Mouse (Mus musculus) heart, embryonic 10.5 days (tissue): ENCODE data around the gene Rad51c. TPM values are rescaled to one million over a fixed set of nuclear protein-coding genes. Genes with fewer than 3 reads are reported as not detected.
"Not testable (repeated sequence)": the region's sequence is repeated elsewhere in the genome, so short reads cannot be mapped to it uniquely, and the experiment has no call there.

Experiments used
- DNase-seq: peaks from one replicate; pipeline ENCODE4 v3.0.0-alpha.2; 2017; ENCODE audit warnings: low spot score
- H3K27ac ChIP-seq: fragments of 300-500 bp; sonication (generic); 2 replicates; pipeline ENCODE4 v1.5.1; 2016; ENCODE audit warnings: mild to moderate bottlenecking
- H3K27me3 ChIP-seq: fragments of 300-500 bp; sonication (generic); 2 replicates; pipeline ENCODE4 v1.6.1; 2016; ENCODE audit warnings: mild to moderate bottlenecking; ENCODE audit not compliant: poor library complexity, insufficient read depth, severe bottlenecking
- H3K36me3 ChIP-seq: fragments of 300-500 bp; sonication (generic); 2 replicates; pipeline ENCODE4 v1.6.1; 2016; ENCODE audit warnings: mild to moderate bottlenecking, moderate library complexity
- H3K4me1 ChIP-seq: fragments of 300-500 bp; sonication (generic); 2 replicates; pipeline ENCODE4 v1.6.1; 2016; ENCODE audit warnings: mild to moderate bottlenecking
- H3K4me3 ChIP-seq: fragments of 300-500 bp; sonication (generic); 2 replicates; pipeline ENCODE4 v1.5.1; 2016; ENCODE audit warnings: mild to moderate bottlenecking, moderate library complexity
- H3K9me3 ChIP-seq: fragments of 300-500 bp; sonication (generic); 2 replicates; pipeline ENCODE4 v1.6.1; 2016; ENCODE audit warnings: mild to moderate bottlenecking, moderate library complexity
- WGBS: fragments of 180-500 bp; shearing (Covaris S2); methylation state at CpG from one replicate; pipeline ENCODE4 v1.1.7; 2016; 5-methylcytosine and 5-hydroxymethylcytosine counted together
- polyA plus RNA-seq: library from polyadenylated mRNA; unstranded; fragments of >200 nt; fragmentation: Nextera tagmentation; extraction: Ambion mirVana; gene quantifications from 2 replicates; pipeline ENCODE4 v1.2.1, GENCODE M21; 2016

Gene Rad51c
- 11.2 and 12.1 TPM in 2 replicates for polyA plus RNA-seq

- peaks cover 8% of the 10 kb centered on the region; the same call in 1 of the 2 replicates for H3K36me3 ChIP-seq
- H3K9me3 ChIP-seq = no peaks in the 10 kb centered on the region
- 73% methylated on average over 27 of the region's 27 CpGs for WGBS
- H3K27me3 ChIP-seq = no peaks in the 10 kb centered on the region
- peak within 1 kb of the TSS; percentile 77 for H3K4me3 ChIP-seq
- peak within 1 kb of the TSS; percentile 97 for H3K27ac ChIP-seq
- H3K4me1 ChIP-seq = peaks cover 5% of the 10 kb centered on the region
- peak; percentile 75 for DNase-seq
Measured at GRCm38 (mm10) chr11:87404876-87405275, at the start of gene Rad51c, which contains the start of gene Tex14. Gene Rad51c (minus strand): TSS chr11:87404954. Gene Tex14 (plus strand): TSS chr11:87405065.

GRCm38 (mm10) chr11:87454035-87454690 is 49.4 kb upstream of the Rad51c start:
- no peaks in the 10 kb centered on the region for H3K9me3 ChIP-seq
- peak; percentile 3 for DNase-seq
- H3K4me1 ChIP-seq = peaks cover 11% of the 10 kb centered on the region
- WGBS = 84% methylated on average over 2 of the region's 2 CpGs
- H3K27me3 ChIP-seq = no peaks in the 10 kb centered on the region
- no peak overlapping the region for H3K27ac ChIP-seq
- no peak overlapping the region for H3K4me3 ChIP-seq
- H3K36me3 ChIP-seq = no peaks in the 10 kb centered on the region

GRCm38 (mm10) chr11:87453216-87454034 is 48.7 kb upstream of the Rad51c start:
- 16% methylated on average over 13 of the region's 13 CpGs for WGBS
- peak; percentile 73 for DNase-seq
- H3K9me3 ChIP-seq = no peaks in the 10 kb centered on the region
- H3K4me3 ChIP-seq = no peak overlapping the region
- H3K27ac ChIP-seq = peak overlapping the region; percentile 48; the same call in 1 of the 2 replicates
- no peaks in the 10 kb centered on the region for H3K36me3 ChIP-seq
- H3K4me1 ChIP-seq = peaks cover 11% of the 10 kb centered on the region
- no peaks in the 10 kb centered on the region for H3K27me3 ChIP-seq

GRCm38 (mm10) chr11:87452779-87453178 is 48.0 kb upstream of the Rad51c start:
- H3K27ac ChIP-seq = 0 out of 2 replicates have a peak overlapping the region, but pooled peaks have one; percentile 48
- H3K36me3 ChIP-seq, H3K9me3 ChIP-seq, DNase-seq, H3K27me3 ChIP-seq, H3K4me3 ChIP-seq: not testable (repeated sequence)
- 74% methylated on average over 8 of the region's 8 CpGs for WGBS
- peaks cover 11% of the 10 kb centered on the region for H3K4me1 ChIP-seq

- peak; percentile 74 for DNase-seq
- H3K36me3 ChIP-seq, H3K27ac ChIP-seq, H3K9me3 ChIP-seq, H3K27me3 ChIP-seq, H3K4me3 ChIP-seq: not testable (repeated sequence)
- peaks cover 15% of the 10 kb centered on the region for H3K4me1 ChIP-seq
- WGBS = 51% methylated on average over 5 of the region's 5 CpGs
Measured at GRCm38 (mm10) chr11:87449847-87450246, 45.1 kb upstream of the Rad51c start.

GRCm38 (mm10) chr11:87449200-87449547 is 44.4 kb upstream of the Rad51c start:
- 15% methylated on average over 3 of the region's 3 CpGs for WGBS
- no peak for DNase-seq
- Histone ChIP-seq H3K4me3 (no peak overlapping the region), H3K36me3 (no peaks in the 10 kb centered on the region), H3K27me3 (no peaks in the 10 kb centered on the region), H3K9me3 (no peaks in the 10 kb centered on the region), H3K27ac (no peak overlapping the region), H3K4me1 (peaks cover 19% of the 10 kb centered on the region)

- Histone ChIP-seq H3K27ac (peak overlapping the region; percentile 79; the same call in 1 of the 2 replicates), H3K4me1 (peaks cover 15% of the 10 kb centered on the region)
- H3K36me3 ChIP-seq, H3K4me3 ChIP-seq, H3K9me3 ChIP-seq, H3K27me3 ChIP-seq: not testable (repeated sequence)
- DNase-seq = peak; percentile 92
- 0% methylated on average over 6 of the region's 32 CpGs for WGBS
Measured at GRCm38 (mm10) chr11:87448476-87449199, 43.9 kb upstream of the Rad51c start.

- peak; percentile 91 for DNase-seq
- peak overlapping the region; percentile 54 for H3K4me3 ChIP-seq
- H3K4me1 ChIP-seq, H3K36me3 ChIP-seq, H3K27me3 ChIP-seq, H3K9me3 ChIP-seq: not testable (repeated sequence)
- peak overlapping the region; percentile 79 for H3K27ac ChIP-seq
- under 1% methylated on average over 33 of the region's 34 CpGs for WGBS
Measured at GRCm38 (mm10) chr11:87448081-87448475, 43.3 kb upstream of the Rad51c start.

- no peaks in the 10 kb centered on the region for H3K36me3 ChIP-seq
- H3K27me3 ChIP-seq = no peaks in the 10 kb centered on the region
- peaks cover 8% of the 10 kb centered on the region; the same call in 1 of the 2 replicates for H3K4me1 ChIP-seq
- H3K27ac ChIP-seq = peak overlapping the region; percentile 79; the same call in 1 of the 2 replicates
- DNase-seq = peak; percentile 67
- H3K4me3 ChIP-seq = no peak overlapping the region
- no peaks in the 10 kb centered on the region for H3K9me3 ChIP-seq
Measured at GRCm38 (mm10) chr11:87447429-87447828, 42.7 kb upstream of the Rad51c start.

- Histone ChIP-seq H3K4me1 (peaks cover 8% of the 10 kb centered on the region; the same call in 1 of the 2 replicates), H3K27me3 (0 out of 2 replicates have a peak, but pooled peaks cover 11% of the 10 kb centered on the region), H3K27ac (no peak overlapping the region), H3K9me3 (no peaks in the 10 kb centered on the region), H3K4me3 (no peak overlapping the region), H3K36me3 (no peaks in the 10 kb centered on the region)
- no peak for DNase-seq
- WGBS = 92% methylated on average over 3 of the region's 3 CpGs
Measured at GRCm38 (mm10) chr11:87446159-87446558, 41.4 kb upstream of the Rad51c start.

GRCm38 (mm10) chr11:87445593-87445992 is 40.8 kb upstream of the Rad51c start:
- H3K36me3 ChIP-seq, DNase-seq, H3K4me3 ChIP-seq, H3K4me1 ChIP-seq, H3K9me3 ChIP-seq, H3K27ac ChIP-seq: not testable (repeated sequence)
- 56% methylated on average over 4 of the region's 4 CpGs for WGBS
- H3K27me3 ChIP-seq = 0 out of 2 replicates have a peak, but pooled peaks cover 14% of the 10 kb centered on the region

- no peak overlapping the region for H3K27ac ChIP-seq
- DNase-seq = no peak
- 0 out of 2 replicates have a peak, but pooled peaks cover 14% of the 10 kb centered on the region for H3K27me3 ChIP-seq
- 0 out of 2 replicates have a peak overlapping the region, but pooled peaks have one; percentile 15 for H3K4me3 ChIP-seq
- H3K9me3 ChIP-seq = no peaks in the 10 kb centered on the region
- peaks cover 8% of the 10 kb centered on the region; the same call in 1 of the 2 replicates for H3K4me1 ChIP-seq
- WGBS = 6% methylated on average over 16 of the region's 16 CpGs
- no peaks in the 10 kb centered on the region for H3K36me3 ChIP-seq
Measured at GRCm38 (mm10) chr11:87444735-87445428, 40.1 kb upstream of the Rad51c start.
